Mouse (Mus musculus): ENCODE measurements at regions not wholly inside any gene's neighbourhood (a gene's known extent, or its start where the extent isn't known, plus 50 kb on each side); places are given as distances from the start of the nearest gene placed in this dataset.

DNA sequence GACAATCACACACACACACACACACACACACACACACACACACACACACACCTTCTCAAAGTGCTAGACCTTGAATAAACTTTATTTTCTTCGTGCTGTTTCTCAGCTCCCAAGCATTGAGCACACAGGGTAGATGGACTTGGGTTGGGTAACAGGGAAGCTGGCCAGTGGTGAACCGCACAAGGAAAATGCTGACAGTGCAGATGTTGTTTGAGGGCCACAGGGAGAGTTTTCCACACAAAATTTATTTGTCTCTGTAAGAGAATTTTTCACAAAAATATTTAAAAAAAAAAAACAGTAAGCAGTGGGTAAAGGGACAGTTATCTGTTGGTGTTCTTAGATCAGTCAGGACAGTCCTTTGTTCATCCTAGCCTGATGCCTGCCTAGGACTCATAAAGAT lies 110.8 kb upstream of the Usp24 start:
- ATAC-seq (replicated peaks; ENCODE audit: poor library complexity, severe bottlenecking): no peak

DNA sequence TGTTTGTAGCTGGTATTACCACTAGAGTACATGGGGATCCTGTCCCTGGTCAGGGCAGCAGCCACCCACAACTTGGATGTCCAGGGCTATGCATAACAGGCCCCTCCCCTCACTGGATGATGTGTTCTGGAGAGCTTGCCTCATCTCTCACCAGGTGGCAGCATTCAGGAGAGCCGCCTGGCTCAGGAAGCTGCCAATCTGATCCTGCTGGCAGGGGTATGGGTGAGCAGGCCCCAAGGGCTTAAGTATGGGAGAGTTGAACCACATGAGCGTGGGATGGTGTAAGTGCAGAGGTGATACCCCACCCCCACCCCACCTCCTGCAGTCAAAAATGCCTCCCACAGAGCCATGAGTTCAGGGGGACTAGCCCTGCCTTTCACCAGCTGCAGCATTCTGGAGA lies 110.0 kb upstream of the Usp24 start:
- no peak for ATAC-seq (replicated peaks; ENCODE audit: poor library complexity, severe bottlenecking)

DNA sequence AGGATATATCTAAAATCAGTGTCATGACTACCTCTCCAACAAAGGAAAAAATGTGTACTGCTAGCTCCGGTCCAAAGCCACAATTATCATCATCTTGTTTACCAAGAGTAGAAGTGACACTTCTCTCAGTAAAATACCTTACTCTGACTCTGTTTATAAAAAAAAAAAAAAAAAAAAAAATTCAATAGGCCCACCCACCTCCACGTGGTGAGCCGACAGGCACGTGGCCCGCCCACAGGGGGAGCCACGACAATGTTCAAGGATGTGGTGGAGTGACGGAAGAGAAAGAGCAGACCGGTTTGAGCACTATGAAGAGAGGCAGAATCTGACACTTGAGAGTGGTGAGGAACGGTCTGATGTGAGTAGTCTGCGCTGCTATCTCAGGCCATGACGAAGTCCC lies 106.5 kb upstream of the Usp24 start:
- no peak for ATAC-seq (replicated peaks; ENCODE audit: poor library complexity, severe bottlenecking)

DNA sequence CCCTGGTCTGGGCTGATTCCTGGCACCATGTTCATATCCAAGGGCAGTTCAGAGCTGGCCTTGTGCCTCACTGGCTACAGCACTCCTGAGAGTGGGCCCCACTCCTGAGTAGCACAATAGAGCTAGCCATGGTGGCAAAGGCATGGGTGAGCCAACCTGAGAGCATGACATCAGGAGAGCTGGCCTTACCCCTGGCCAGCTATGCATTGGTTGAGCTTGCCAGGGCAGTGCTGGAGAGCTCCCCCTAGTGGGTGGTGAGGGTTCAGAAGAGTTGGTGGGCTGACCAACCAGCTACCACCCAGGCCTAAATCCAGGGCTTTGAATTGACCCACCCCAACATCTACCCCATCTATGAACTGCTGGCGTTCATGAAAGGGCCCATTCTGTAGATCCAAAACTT lies 106.0 kb upstream of the Usp24 start:
- peak; percentile 42; the same call in 1 of the 2 replicates for ATAC-seq (replicated peaks; ENCODE audit: poor library complexity, severe bottlenecking)

DNA sequence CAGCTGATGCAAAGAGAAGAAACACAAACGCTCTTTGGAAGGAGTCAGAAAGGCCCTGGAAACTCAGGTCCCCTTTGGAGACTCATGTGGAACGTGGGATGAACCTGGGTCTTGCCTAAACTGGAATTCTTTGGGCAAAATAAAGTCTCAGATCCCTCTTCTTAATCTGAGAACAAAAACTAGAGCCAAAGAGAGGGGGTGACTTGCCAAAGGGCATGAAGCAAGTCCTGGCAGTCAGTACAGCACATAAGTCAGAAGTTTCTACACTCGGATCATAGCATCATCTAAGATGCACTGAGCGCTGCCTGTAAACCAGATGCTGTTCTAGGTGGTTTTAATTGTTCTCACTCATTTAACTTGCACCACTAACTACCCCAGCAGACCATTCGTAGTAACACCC lies 101.8 kb upstream of the Usp24 start:
- ATAC-seq (replicated peaks; ENCODE audit: poor library complexity, severe bottlenecking): no peak

DNA sequence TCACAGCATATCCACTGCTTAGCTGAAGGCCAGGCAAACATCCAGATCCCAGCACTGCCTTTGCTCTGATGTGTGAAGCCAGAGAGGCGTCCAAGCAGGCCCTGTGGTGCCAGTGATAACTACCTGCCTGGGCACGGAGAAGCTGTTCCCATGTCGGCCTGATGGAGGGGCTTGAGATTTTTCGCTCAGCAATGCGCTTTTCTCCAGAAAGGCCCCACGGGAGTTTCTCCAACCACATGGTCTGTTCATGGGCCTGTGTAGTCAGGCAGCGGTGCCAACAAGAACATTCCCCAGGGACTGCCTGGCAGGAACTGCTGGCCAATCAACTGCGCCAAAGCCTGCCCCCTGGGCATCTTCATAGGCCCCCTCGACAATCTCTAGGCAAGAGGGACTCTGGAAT lies 95.4 kb upstream of the Usp24 start:
- ATAC-seq (replicated peaks; ENCODE audit: poor library complexity, severe bottlenecking): no peak

DNA sequence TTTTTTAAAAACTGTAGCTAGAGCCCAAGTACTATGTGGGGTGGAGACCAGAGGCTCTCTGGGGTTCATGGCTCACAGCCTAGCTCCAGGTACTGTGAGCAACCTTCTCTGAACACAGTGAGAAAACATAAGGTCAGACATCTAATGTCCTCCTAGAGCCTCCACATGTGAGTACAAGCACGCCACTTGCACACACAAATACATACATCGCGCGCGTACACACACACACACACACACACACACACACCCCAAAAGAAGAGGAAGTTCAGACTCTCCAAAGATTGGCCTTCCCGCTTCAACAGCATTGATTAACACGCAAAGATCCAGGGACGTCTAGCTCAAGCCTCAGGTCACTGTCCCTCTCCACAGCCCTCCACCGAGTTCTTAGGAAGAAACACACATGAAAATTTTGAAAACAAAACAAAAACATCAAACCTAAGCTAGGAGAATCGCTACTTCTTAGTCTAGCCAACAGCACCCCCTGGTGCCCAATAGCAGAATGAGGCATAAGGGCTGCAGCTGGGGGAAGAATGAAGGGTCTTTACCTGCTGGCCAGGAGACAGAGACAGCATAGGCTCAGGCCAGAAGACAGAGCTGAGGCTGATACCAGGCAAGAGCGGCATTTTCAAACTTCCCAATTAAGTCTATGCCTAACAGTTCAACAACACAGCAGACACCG lies 90.7 kb upstream of the Usp24 start:
- ATAC-seq (replicated peaks; ENCODE audit: poor library complexity, severe bottlenecking): peak; percentile 56; the same call in 1 of the 2 replicates

DNA sequence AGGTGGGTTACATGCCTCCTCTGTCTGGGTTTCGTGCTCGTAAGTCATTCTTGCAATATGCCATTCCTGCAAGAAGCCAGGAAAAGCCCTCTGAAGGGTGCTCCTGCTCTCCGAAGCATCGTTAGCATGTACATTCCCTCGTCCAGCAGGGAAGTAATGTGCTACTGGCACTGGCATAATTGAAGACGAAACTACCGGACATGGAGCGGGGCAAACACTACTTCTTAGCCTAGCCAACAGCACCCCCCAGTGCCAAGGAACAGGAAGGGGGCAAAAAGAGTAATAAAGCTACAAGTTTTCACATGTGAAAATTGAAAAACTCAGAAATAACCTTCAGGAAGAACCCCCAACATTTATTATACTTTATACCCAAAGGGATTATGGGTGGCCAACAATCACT lies 88.6 kb upstream of the Usp24 start:
- no peak for ATAC-seq (replicated peaks; ENCODE audit: poor library complexity, severe bottlenecking)

DNA sequence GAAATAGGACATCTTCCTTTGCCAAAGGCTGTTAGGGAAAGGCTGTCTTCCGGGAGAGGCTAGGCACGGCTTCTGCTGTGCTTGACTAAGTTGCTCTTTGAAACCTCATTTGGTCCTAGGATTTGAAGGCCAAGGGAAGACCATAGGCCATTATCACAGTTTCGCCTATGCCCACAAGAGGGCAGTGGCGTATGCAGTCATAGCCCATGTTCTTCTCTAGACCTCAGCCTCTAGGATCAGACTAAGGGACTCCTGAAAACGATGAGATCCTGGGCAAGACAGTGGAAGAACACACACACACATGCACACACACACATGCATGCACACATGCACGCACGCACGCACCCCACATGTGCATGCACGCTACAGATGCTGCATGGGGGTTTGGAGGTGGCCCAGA lies 87.5 kb upstream of the Usp24 start:
- ATAC-seq (replicated peaks; ENCODE audit: poor library complexity, severe bottlenecking): peak; percentile 79

DNA sequence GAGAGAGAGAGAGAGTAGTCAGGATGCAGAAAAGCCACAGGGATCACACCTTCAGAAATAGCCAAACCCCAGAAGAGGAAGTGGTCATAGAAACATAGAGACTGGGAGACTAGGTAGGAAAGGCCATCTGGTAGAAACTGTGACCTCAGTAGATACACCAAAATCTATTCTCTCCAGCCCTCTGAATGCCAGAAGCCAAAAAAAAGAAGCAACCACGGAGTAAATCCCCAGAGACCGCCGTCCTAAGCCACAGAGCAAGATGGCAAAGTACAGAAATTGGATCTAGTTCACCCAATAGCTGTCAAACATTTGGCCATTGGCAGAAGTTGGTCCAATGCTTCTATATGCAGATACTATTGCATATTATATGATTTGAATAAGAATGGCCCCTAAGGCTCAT lies 86.5 kb upstream of the Usp24 start:
- 0 out of 2 replicates have a peak, but pooled peaks have one; percentile 25 for ATAC-seq (replicated peaks; ENCODE audit: poor library complexity, severe bottlenecking)

DNA sequence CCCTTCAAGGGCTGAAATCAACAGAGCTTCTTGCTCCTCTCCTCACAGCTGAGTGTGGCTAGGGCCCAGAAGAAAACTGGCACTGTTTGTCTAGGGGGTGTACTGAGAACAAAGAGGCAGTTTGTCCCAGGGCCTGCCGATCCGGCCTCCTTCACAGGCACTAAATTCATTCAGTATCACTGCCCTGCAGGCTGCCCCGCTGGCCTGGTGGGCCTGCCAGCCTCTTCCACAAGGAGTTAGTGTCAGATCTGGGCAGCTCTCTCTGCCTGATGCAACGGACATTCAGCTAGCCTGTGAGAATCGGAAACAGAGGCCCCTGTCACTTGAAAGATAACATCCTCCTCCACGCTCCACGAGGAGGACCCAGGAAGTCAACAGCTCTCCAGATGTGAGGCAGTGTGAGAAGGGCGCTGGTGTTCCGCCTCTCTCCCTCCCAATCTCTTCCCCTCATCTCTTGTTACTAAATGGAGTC lies 83.5 kb upstream of the Usp24 start:
- no peak; the same call in 1 of the 2 replicates for ATAC-seq (replicated peaks; ENCODE audit: poor library complexity, severe bottlenecking)

DNA sequence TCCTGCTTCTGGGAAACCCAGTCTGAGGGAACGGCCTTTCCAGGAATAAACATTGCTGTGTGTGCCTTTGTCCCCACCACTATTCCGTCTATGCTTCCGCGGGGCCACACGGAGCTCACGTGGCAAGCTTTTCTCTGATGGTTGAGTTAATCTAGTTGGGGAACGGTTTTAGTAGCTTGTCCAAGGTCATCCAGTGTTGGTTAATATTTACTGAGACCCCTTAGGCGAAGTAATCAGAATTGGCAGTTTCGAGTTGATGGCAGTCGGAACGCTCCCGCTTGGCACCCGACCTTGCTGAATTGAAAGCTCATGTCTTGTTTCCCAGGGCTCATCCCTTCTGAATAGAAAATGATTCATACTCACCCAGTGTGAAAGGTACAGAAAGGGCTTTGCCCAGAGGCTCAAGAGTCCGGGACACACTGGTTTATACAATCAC lies 71.6 kb upstream of the Usp24 start:
- ATAC-seq (replicated peaks; ENCODE audit: poor library complexity, severe bottlenecking): no peak

DNA sequence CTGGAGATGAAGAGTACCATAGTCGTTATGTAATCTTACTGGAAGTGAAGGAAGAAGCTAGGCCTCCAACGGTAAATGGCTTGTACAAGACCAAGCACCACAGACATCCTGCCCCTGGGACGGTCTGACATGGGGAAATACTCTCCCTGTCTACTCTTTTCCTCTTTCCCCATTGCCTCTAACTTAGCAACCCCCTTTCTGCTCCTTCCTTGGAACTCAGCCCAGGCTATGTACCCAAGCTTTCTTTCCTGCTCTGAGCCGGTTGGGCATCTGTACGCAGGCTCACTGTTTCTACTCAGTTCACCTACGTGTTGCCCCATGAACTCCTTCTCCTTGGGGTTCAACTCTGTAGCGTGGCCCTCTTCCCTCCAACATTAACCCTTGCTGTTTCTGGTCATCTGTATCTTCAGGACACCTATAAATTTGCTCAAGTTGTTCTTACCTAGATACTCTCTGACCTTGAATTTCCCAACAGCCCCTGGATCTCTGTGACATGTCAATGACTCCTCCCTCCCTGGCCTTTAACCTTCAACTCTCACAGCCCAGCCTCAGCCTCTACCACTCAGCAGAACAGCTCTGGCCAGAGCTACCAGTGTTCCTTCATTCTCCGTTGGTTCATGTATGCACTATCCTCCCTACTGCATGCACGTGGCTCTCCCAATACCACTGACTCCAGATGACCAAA lies 71.0 kb upstream of the Usp24 start:
- peak; percentile 97 for ATAC-seq (replicated peaks; ENCODE audit: poor library complexity, severe bottlenecking)

DNA sequence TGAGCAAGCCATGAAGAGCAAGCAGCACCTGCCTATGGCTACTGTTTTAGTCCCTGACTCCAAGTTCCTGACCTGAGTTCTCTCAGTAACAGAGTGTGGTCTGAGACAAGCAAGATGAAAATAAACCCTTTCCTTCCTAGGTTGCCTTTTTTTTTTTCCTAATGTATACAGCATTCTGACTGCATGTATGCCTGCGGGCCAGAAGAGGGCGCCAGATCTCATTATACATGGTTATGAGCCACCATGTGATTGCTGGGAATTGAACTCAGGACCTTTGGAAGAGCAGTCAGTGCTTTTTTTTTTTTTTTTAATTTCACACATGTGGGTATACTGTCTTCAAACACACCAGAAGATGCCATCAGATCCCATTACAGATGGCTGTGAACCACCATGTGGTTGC lies 69.3 kb upstream of the Usp24 start:
- ATAC-seq (replicated peaks; ENCODE audit: poor library complexity, severe bottlenecking): no peak

DNA sequence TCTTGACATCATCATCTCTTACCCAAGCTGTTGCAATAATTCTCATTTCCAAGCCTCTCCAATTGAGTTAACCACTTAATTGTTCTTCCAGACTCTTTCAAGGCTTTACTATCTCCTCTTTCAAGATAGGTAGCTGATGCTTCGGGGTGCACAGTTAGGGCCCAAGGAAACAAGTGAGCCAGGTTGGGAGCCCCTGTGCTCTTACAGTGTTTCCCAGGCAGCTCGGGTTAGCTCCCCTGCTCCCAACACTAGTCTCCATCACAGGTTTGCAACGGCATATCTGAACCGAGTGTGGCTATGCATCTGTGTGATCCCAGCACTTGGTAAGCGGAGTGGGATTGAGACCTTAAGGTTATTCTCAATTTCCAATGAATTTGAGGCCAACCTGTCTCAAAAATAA lies 68.6 kb upstream of the Usp24 start:
- ATAC-seq (replicated peaks; ENCODE audit: poor library complexity, severe bottlenecking): no peak

DNA sequence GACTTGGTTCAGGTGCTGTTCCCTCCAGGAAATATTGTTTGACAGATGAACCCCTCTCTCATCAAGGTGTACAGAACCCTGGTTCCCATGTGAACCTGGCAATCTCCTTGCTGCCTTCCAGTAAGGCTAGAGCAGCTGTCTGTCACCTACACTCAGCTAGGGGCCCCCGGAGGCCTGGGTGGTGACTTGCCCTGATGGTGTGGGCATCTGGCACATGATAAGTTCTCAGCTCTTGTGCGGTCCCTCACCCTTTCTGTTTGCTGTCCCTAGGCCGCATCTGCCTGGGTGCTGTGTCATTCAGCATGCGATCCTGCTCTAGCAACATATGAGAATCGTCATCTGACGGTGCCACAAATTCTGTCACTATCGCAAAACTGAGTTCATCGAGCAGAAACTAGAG lies 67.7 kb upstream of the Usp24 start:
- no peak for ATAC-seq (replicated peaks; ENCODE audit: poor library complexity, severe bottlenecking)

DNA sequence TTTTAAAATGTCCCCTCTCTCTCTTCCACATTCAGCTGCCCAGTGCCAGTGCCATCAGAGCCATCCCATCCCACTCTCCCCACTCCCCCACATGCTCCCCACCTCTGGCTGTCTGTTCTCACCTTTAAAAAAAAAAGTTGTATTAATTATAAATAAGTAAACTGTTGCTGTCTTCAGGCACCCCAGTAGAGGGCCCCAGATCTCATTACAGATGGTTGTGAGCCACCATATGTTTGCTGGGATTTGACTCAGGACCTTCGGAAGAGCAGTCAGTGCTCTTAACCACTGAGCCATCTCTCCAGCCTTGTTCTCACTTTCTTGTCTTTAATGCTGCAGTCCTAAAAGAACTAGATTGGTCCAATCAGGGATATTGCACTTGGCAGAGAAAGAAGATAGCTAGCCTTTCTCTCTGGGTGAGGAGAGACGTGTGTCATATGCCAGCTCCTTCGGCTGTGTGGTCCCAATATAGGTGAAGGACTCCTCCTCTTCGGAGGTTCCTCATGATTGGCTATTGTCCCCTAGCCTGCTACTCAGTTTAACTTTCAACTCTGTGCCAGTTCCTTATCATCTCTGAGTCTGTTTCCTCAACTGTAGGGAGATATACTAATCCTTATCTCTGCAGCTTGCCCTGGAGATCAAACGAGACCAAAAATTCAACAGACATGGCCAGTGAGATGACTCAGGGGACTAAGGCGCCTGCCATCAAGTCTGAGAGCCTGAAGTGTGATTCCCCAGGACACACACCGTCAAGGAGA lies 66.8 kb upstream of the Usp24 start:
- no peak for ATAC-seq (replicated peaks; ENCODE audit: poor library complexity, severe bottlenecking)

DNA sequence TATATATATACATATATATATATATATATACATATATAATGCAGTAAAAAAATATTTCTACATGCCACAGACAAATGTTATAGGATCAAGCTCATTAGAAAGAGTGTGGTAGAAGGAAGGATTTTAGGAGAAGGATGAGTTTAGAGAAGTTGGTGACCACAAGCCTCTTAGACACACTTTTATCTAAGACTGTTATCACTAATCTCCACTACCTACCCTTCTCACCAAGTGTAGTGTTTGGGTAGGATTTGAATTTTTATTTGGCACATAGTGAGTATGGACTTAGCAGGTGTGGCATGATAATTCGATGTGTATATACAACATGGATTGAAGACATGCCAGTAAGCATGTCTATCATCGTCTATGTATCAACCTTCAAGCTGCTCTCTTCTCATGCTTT lies 66.0 kb upstream of the Usp24 start:
- no peak for ATAC-seq (replicated peaks; ENCODE audit: poor library complexity, severe bottlenecking)

DNA sequence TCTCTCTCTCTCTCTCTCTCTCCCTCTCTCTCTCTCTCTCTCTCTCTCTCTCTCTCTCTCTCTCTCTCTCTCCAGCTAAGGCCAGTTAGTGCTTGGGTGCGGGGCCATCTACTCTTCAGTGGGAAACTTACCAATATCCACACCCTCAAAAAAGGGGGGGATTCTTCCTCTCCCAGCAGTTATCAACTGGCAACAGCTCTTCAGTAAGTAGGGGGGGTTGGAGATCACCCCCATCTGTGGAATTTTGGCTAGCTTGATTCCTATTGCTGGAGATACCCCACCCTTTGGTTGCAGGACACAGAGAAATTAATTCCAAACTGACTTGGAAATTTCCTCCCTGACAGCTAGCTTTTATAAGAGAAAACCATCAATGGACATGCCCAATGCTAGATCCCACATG lies 64.6 kb upstream of the Usp24 start:
- ATAC-seq (replicated peaks; ENCODE audit: poor library complexity, severe bottlenecking): no peak

DNA sequence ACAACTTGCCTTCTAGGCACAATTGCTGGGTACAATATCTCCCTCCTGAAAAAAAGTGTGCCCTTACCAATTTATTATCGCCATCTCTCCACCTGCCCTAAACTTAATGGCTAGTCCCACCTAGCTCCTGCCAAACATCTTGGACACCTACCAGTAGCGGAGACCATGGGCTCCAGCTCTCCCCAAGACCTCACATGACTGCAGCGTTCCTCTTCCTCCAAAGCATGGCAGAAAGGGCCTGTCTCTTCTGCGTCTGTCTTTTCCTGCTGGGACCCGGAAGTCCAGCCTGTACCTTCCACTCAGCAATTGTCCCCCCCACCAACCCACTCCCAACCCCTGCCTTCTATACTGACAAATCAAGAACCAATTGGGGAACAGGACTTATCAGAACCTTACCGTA lies 63.1 kb upstream of the Usp24 start:
- ATAC-seq (replicated peaks; ENCODE audit: poor library complexity, severe bottlenecking): no peak

DNA sequence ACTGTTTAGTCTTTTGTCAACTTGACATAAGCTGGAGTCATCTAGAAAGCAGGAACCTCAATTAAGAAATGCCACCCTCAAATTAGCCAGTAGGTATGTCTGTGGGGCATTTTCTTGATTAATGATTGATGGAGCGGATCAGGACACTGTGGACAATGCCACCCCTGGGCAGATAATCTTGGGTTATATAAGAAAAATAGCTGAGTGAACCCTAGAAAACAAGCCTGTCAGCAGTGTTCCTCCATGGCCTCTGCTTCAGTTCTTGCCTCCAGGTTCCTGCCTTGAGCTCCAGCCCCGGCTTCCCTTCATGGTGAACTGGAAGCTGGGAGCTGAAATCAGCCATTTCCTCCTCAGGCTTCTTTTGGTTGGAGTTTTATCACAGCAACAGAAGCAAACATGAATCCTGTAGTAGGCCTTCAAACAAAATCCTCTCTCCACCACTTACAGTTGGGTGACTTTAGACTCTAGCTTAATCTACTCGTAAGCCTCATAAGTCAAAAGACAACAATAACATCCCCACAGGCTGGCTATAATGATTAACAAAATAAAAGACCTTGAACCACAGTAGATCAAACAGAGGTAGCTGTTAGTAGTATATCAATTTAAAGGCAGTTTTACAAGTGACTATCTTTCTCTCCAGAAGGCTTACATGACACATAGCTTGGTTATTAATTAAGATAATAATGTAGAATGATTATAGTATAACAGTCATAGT lies 61.1 kb upstream of the Usp24 start:
- no peak for ATAC-seq (replicated peaks; ENCODE audit: poor library complexity, severe bottlenecking)
